Mouse (Mus musculus) CD4-positive helper T cell, adult 2 months (primary cell): ENCODE results near the gene Slc31a1.

Experiments
- DNase-seq: peaks from one replicate; pipeline ENCODE4 v3.0.0-alpha.2; 2012; ENCODE audit warnings: low read depth, missing footprints, low spot score

Gene Slc31a1

GRCm38 (mm10) chr4:62406133-62406532, 45.6 kb downstream of the Slc31a1 start:
- no peak for DNase-seq

GRCm38 (mm10) chr4:62407730-62408582, 47.4 kb downstream of the Slc31a1 start:
- DNase-seq = peak; percentile 82

- DNase-seq = peak; percentile 99
Measured at GRCm38 (mm10) chr4:62408601-62409282, 48.2 kb downstream of the Slc31a1 start, which contains the start of the genes Cdc26 and Prpf4. Gene Cdc26, minus strand, starts transcription at chr4:62408642. Gene Prpf4, plus strand, starts transcription at chr4:62408797.

GRCm38 (mm10) chr4:62409615-62410014, 49.1 kb downstream of the Slc31a1 start:
- peak; percentile 28 for DNase-seq

- DNase-seq = no peak
Measured at GRCm38 (mm10) chr4:62410325-62410724, 49.8 kb downstream of the Slc31a1 start.

- DNase-seq = no peak
Measured at GRCm38 (mm10) chr4:62411606-62412005, 51.1 kb downstream of the Slc31a1 start.

GRCm38 (mm10) chr4:62418448-62418847, 57.9 kb downstream of the Slc31a1 start:
- DNase-seq = no peak

- DNase-seq = no peak
Measured at GRCm38 (mm10) chr4:62419091-62419490, 58.6 kb downstream of the Slc31a1 start.

- DNase-seq = no peak
Measured at GRCm38 (mm10) chr4:62425891-62426290, 65.4 kb downstream of the Slc31a1 start.

- DNase-seq = no peak
Measured at GRCm38 (mm10) chr4:62427978-62428758, 67.6 kb downstream of the Slc31a1 start.

GRCm38 (mm10) chr4:62429616-62430015, 69.1 kb downstream of the Slc31a1 start:
- no peak for DNase-seq

GRCm38 (mm10) chr4:62430678-62431077, 70.2 kb downstream of the Slc31a1 start:
- DNase-seq = no peak

GRCm38 (mm10) chr4:62431522-62431921, 71.0 kb downstream of the Slc31a1 start:
- no peak for DNase-seq

- DNase-seq = no peak
Measured at GRCm38 (mm10) chr4:62433939-62434870, 73.7 kb downstream of the Slc31a1 start.

- DNase-seq = no peak
Measured at GRCm38 (mm10) chr4:62435081-62435480, 74.6 kb downstream of the Slc31a1 start, which contains the start of gene Rnf183. Gene Rnf183, minus strand, starts transcription at chr4:62435252.

- no peak for DNase-seq
Measured at GRCm38 (mm10) chr4:62437256-62437778, 76.8 kb downstream of the Slc31a1 start.

- no peak for DNase-seq
Measured at GRCm38 (mm10) chr4:62437871-62438270, 77.3 kb downstream of the Slc31a1 start.

- DNase-seq = no peak
Measured at GRCm38 (mm10) chr4:62439793-62440192, 79.3 kb downstream of the Slc31a1 start.

GRCm38 (mm10) chr4:62440544-62440943, 80.0 kb downstream of the Slc31a1 start:
- DNase-seq = no peak

GRCm38 (mm10) chr4:62440986-62441385, 80.5 kb downstream of the Slc31a1 start:
- DNase-seq = no peak
